Mouse (Mus musculus) CH12.LX (cell line): ENCODE measurements at regions not wholly inside any gene's neighbourhood (a gene's known extent, or its start where the extent isn't known, plus 50 kb on each side); places are given as distances from the start of the nearest gene placed in this dataset.

ENCODE experiments used
- CTCF ChIP-seq, 2 experiments: IDR thresholded peaks in 1 of 2; conservative IDR thresholded peaks in 1 of 2; 2 replicates each; pipeline ENCODE4 v1.5.1; 2011 to 2012; ENCODE audit warnings: low read depth in 2 of 2, low read length in 2 of 2, improper control_type of control experiment in 1 of 2, inconsistent platforms in 1 of 2, mild to moderate bottlenecking in 1 of 2, moderate library complexity in 1 of 2
- IRF4 ChIP-seq: IDR thresholded peaks from 2 replicates; pipeline ENCODE4 v1.6.1; 2014; ENCODE audit warnings: low read depth, mild to moderate bottlenecking, inconsistent platforms, low read length, improper control_type of control experiment
- USF1 ChIP-seq: IDR thresholded peaks from 2 replicates; pipeline ENCODE4 v1.6.1; 2014; ENCODE audit warnings: low read depth, mild to moderate bottlenecking, inconsistent platforms, low read length, improper control_type of control experiment

- TF ChIP-seq CTCF (conservative IDR thresholded peaks at IDR 0.05 in 1 of 2, IDR thresholded peaks at IDR 0.05 in 1 of 2; ENCODE audit: low read depth in 2 of 2, low read length in 2 of 2), result no peak
- no peak for TF ChIP-seq IRF4
- TF ChIP-seq USF1, result no peak
These were observed 306.1 kb downstream of the Zpld1 start for GRCm38 (mm10) chr16:54991595-54992240.
